Mouse (Mus musculus) granulocyte monocyte progenitor cell, adult 5-6 weeks (primary cell): ENCODE measurements around the gene En1. TPM values are rescaled to one million over a fixed set of nuclear protein-coding genes. Genes with fewer than 3 reads are reported as not detected.
A peak's percentile ranks its signal among the peaks of the same experiment; 100 is the strongest.

Experiments used
- ATAC-seq: replicated peaks from 2 replicates; pipeline ENCODE4 v1.8.0; 2016; ENCODE audit warnings: mild to moderate bottlenecking, moderate TSS enrichment, inconsistent platforms; ENCODE audit not compliant: poor library complexity, severe bottlenecking
- total RNA-seq, 2 experiments: library from RNA; stranded (forward) in 1 of 2; stranded (reverse) in 1 of 2; fragments of 200-712, 200-1000 nt in 1 of 2; fragments of >200 nt in 1 of 2; fragmentation: Nextera tagmentation in 1 of 2; gene quantifications; 2 replicates each; pipeline ENCODE4 v1.2.3; 2014 to 2017

En1 gene
- not detected in 2 replicates for total RNA-seq (2014; fragmentation: Nextera tagmentation)
- not detected in 2 replicates for total RNA-seq (2017)

DNA sequence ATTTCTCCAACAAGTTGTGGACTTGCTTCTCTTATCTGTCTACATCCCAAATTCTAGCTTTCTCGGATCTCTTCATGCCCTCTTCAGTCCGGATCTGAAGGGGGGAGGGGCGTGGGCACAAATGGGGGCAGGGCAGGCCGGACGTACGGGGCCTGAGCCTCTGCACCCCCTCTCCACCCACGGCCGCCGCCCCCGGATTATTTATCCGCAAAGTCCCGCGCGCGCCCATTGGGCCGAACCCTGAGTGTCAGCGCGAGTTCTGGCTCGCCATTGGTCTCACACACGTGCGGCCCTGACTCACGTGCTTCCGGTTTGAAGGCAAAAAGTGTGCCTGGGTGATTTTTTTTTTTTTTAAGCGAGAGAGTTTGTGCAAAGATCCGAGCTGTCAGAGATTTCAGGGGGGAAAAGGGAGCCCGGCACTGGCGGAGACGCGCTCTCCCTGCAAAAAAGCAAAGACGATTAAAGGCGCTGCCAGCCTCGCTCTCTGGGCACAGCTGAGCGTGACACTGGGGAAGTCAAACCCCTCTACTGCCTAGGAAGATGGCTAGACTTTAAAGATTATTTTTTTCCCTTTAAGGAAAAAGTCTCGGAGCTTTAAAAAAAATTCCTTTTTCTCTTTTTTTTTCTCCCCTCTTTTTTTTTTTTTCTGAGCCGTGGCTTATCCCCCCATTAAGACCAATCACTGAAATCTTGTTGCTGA lies at the start of gene En1:
TSS of gene En1 (plus strand) at position 388 of the 700 bp plus-strand sequence.
- ATAC-seq = no peak

DNA sequence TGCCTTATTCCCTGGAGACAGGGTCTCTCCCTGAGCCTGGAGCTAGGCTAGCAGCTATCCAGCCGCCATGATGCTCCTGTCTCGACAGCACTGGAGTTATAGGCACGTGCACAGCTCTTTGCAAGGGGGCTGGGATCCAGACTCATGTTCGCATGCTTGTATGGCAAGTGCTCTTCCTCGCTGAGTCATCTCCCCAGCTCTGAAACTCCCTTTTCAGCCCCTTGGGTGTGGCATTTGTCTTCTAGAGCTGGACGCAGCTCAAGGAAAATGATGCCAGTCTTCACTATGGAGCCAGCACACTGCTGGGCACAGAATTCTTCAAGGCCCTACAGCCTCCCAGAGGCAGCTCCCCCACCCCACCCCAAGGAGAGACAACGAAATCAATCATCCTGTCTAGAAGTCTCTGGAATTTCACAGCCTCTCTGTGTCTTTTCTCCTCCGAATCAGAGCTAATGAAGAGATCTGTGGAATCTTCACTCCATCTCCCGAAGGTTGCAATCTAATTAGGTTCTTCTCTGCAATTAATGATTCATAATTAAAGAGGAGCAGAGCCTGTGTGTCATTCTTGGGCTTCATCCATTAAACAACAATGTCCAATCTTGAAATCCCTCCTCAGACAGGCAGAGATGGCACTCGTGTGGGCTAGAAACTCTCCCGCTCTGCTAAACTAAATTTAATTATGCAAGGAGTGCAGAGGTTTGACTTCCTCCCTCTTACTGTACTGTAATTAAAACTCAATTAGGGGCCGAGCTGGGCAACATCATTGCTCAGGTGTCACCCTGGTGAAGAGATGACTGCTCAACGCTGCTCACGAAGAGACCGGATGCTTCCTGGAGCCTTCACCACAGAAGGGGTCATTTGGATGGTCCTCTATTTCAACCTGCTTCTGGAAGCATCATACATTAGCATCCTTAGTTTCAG lies 45.0 kb upstream of the En1 start:
- ATAC-seq = no peak

- no peak for ATAC-seq
Observed at GRCm38 (mm10) chr1:120558341-120559285, 43.6 kb upstream of the En1 start.

DNA sequence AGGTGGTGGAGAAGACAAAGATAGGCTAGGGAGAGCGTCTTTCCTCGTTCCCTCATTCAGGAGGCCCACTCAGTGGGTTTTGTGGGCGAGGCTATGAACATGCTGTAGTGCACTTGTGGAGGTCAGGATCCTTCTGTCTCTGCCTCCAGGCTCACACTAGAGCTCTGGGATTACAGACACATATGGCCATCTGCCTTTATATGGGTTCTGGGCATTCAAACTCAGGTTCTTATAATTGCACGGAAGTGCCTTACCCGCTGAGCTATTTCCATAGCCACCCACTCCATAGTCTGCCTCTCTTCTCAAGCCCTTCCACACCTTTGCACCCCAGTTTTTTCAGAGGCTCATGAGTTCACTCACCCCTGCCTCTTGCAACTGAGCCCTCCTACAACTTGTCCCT lies 42.3 kb upstream of the En1 start:
- ATAC-seq = no peak

- ATAC-seq = no peak
Observed at GRCm38 (mm10) chr1:120581306-120581705, 20.9 kb upstream of the En1 start.

DNA sequence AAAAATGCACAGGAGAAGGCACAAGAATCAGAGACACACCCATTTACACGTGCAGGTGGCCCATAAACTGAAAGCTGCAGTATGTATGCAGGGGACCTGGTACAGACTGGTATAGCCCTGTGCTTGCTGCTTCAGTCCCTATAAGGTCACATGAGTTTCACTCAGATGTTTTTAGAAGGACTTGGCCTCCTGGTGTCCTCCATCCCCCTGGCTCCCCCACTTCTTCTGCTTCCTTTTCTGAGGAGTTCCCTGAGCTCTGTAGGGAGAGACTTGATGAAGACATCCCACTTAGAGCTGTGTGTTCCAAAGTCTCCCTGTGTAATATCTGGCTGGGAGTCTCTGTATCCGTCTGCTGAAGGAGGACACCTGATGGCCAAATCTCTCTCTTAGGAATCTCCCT lies 16.7 kb upstream of the En1 start:
- ATAC-seq = no peak

DNA sequence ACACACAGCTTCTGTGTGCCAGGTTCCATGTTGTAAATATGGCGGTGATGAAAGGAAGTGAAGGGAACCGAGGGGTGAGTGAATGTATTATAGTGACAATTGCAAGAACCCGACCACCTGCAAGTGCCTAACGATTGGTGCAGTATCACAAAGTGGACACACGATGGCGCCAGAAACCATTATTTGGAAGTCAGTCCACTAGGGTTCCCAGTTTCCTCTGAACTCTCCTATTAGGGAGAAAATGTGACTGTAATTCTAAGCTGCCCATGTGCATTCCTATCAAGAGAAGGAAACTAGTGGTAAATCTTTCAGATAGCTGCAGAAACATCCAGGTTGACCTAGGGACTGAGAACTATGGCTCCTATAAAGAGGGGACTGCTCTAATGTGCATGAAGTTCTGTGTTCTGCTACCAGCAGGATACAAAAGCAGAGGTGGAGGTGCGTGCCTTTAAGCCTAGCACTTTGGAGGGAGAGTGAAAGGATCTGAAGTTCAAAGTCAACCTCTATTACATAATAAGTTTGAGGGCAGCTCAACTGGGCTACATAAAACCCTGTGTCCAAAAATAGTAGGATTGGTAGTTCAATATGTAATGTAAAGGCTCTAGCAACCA lies 15.6 kb upstream of the En1 start:
- ATAC-seq = peak; percentile 74

DNA sequence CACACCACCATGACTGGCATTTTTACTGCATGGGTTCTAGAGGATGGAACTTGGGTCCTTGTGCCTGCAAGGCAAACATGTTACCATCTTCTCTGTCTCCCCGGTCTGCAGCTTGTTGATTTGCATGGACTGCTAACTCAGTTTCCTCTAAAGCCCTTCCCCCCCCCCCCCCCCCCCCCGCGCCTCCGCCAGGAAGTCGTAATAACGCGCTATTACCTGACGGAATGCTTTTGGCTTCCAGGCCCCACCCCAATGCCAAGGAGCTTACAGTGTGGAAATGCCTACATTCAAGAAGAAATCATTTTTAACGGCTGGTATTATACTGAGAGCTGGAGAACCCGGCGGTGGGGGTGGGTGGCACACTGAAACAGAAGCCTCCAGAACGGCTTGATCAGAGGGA lies 14.8 kb upstream of the En1 start:
- no peak for ATAC-seq

- no peak for ATAC-seq
Observed at GRCm38 (mm10) chr1:120587960-120588359, 14.3 kb upstream of the En1 start.

- ATAC-seq = no peak
Observed at GRCm38 (mm10) chr1:120588362-120589027, 13.7 kb upstream of the En1 start.

DNA sequence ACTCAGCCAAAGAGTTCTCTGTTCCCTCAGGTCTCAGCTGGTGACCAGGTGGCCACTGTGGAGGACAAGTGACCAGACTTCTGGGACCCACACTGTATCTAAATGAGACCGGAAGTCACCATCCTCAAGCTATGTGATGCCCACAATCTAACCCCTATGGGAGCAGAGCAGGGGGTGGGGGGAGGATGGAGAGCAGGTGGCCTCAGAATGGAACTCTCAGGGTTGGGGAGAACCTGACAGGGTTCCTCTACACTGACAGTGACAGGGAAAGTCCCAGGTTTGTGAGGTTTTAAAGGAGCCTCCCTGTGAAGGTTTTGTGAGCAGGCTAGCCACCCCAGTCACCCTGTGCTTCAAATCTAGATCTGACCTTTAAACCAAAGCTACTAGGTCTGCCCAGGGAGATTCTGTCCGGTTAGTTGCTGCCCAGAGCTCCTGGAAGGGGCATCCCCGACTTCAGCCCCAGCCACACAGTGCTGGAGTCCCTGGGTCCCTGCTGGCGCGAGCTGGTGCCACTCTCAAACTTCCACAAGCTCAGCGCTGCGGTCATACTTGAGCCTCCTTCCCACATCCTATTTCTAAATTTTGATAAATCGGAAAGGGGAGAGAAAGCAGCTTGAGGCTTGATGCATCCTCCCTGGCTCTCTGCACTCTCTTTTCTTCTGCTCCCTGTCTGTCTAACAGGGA lies 8.8 kb upstream of the En1 start:
- no peak for ATAC-seq

- ATAC-seq = no peak
Observed at GRCm38 (mm10) chr1:120594603-120595002, 7.6 kb upstream of the En1 start.

DNA sequence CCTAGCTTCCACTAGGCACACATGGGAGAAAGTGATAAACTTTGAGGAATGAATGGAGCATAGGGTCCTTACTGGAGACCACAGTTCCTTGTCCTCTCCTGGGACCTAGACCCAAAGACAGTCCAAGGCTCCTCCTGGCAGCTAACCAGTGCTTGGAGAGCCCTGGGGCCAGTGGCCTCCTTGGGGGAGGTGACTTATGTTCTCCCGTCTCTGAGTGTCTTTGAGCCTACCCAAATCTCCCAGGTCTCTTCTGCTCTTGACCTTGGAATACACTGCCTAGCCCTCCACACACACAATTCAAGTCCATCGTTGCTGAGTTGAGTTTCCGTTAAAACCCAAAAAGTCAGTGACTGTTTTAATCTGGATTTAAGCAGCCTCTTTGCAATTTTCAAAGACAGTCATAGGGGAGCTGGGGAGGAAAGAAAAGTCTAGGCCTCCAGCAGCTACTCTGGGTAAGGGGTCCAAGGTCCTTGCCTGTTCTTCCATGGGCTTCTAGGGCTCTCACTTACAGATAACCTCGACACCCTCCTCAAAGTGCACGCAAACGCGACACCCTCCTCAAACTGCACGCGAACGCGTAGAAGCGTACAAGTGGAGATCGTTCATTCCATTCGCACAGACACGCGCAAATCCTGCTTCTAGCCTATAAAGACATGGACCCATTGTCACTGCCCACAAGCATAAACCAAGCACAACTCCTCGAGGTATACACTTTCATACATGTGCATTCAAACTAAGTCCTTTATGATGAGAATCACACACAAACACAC lies 6.6 kb upstream of the En1 start:
- ATAC-seq = no peak

GRCm38 (mm10) chr1:120596319-120596718 lies 5.9 kb upstream of the En1 start:
- ATAC-seq = peak; percentile 52

- no peak for ATAC-seq
Observed at GRCm38 (mm10) chr1:120596784-120597183, 5.4 kb upstream of the En1 start.

DNA sequence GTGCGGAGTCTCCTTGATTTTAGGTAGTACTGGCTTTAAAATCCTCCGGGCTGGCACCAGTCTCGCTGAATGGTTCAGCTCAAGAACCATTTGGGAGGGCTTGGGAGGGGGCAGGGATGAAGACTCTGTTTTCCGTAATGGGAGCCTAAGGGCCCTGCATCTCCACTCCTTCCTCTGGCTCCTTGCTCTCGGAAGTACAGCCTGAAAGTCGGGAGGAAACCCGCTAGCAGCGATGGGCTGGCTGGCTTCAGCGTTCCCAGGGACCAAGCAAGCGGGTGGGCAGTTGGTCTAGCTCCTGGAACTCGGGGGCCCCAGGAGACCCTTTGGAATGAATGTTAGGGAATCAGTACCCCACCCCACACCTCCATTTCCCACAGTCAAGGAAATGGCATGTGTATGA lies 4.9 kb upstream of the En1 start:
- no peak for ATAC-seq

- ATAC-seq = no peak
Observed at GRCm38 (mm10) chr1:120598196-120598940, 3.9 kb upstream of the En1 start.
